Mouse (Mus musculus): Measurements from ENCODE around the gene Fbf1. TPM values are rescaled to one million over a fixed set of nuclear protein-coding genes. Genes with fewer than 3 reads are reported as not detected.

Gene Fbf1
- polyA plus RNA-seq, 1 experiment from 2014 or later: 3.7 TPM

GRCm38 (mm10) chr11:116210696-116211095 lies 42.7 kb upstream of the Fbf1 start:
- WGBS: 24% methylated on average over 5 of the region's 5 CpGs
- Histone ChIP-seq H3K4me1 (replicated peaks; ENCODE audit: control insufficient read depth, insufficient read depth, low read length) (no peaks in the 10 kb centered on the region), H3K9ac (ENCODE audit: low read depth, low read length) (no peak overlapping the region), H3K27ac (ENCODE audit: low read depth, low read length) (peak overlapping the region; percentile 94), H3K9me3 (ENCODE audit: control insufficient read depth) (no peaks in the 10 kb centered on the region), H3K36me3 (ENCODE audit: control insufficient read depth, insufficient read depth) (peaks cover 16% of the 10 kb centered on the region; the same call in 1 of the 2 replicates), H3K4me3 (ENCODE audit: low read depth, low read length) (0 out of 2 replicates have a peak overlapping the region, but pooled peaks have one; percentile 7), H3K27me3 (replicated peaks; ENCODE audit: control insufficient read depth, insufficient read depth, low read length) (no peaks in the 10 kb centered on the region), H3K4me2 (replicated peaks; ENCODE audit: low read depth) (peak overlapping the region; percentile 52)
- ATAC-seq: peak; percentile 98
- no peak for TF ChIP-seq CTCF (IDR thresholded peaks at IDR 0.05; ENCODE audit: low read depth)

GRCm38 (mm10) chr11:116209257-116209656 lies 41.3 kb upstream of the Fbf1 start:
- H3K27ac ChIP-seq (ENCODE audit: low read depth, low read length): peak overlapping the region; percentile 94; the same call in 1 of the 2 replicates
- H3K36me3 ChIP-seq (ENCODE audit: control insufficient read depth, insufficient read depth): peaks cover 19% of the 10 kb centered on the region; the same call in 1 of the 2 replicates
- WGBS: 65% methylated on average over 8 of the region's 8 CpGs
- no peaks in the 10 kb centered on the region for H3K4me1 ChIP-seq (replicated peaks; ENCODE audit: control insufficient read depth, insufficient read depth, low read length)
- H3K4me2 ChIP-seq (replicated peaks; ENCODE audit: low read depth): no peak overlapping the region
- H3K4me3 ChIP-seq (ENCODE audit: low read depth, low read length): no peak overlapping the region
- H3K27me3 ChIP-seq (replicated peaks; ENCODE audit: control insufficient read depth, insufficient read depth, low read length): no peaks in the 10 kb centered on the region
- H3K9me3 ChIP-seq (ENCODE audit: control insufficient read depth): no peaks in the 10 kb centered on the region
- no peak for ATAC-seq
- H3K9ac ChIP-seq (ENCODE audit: low read depth, low read length): no peak overlapping the region
- no peak for TF ChIP-seq CTCF (IDR thresholded peaks at IDR 0.05; ENCODE audit: low read depth)

- no peak for ATAC-seq
- peaks cover 19% of the 10 kb centered on the region; the same call in 1 of the 2 replicates for H3K36me3 ChIP-seq (ENCODE audit: control insufficient read depth, insufficient read depth)
- H3K9me3 ChIP-seq (ENCODE audit: control insufficient read depth): no peaks in the 10 kb centered on the region
- no peaks in the 10 kb centered on the region for H3K27me3 ChIP-seq (replicated peaks; ENCODE audit: control insufficient read depth, insufficient read depth, low read length)
- 91% methylated on average over 3 of the region's 3 CpGs for WGBS
- no peaks in the 10 kb centered on the region for H3K4me1 ChIP-seq (replicated peaks; ENCODE audit: control insufficient read depth, insufficient read depth, low read length)
- H3K9ac ChIP-seq (ENCODE audit: low read depth, low read length): no peak overlapping the region
- peak overlapping the region; percentile 94; the same call in 1 of the 2 replicates for H3K27ac ChIP-seq (ENCODE audit: low read depth, low read length)
- no peak for TF ChIP-seq CTCF (IDR thresholded peaks at IDR 0.05; ENCODE audit: low read depth)
- H3K4me2 ChIP-seq (replicated peaks; ENCODE audit: low read depth): no peak overlapping the region
- no peak overlapping the region for H3K4me3 ChIP-seq (ENCODE audit: low read depth, low read length)
Measured at GRCm38 (mm10) chr11:116208660-116209059, 40.7 kb upstream of the Fbf1 start.

GRCm38 (mm10) chr11:116206678-116207077 lies 38.7 kb upstream of the Fbf1 start:
- Histone ChIP-seq H3K9ac (ENCODE audit: low read depth, low read length) (no peak overlapping the region), H3K4me1 (replicated peaks; ENCODE audit: control insufficient read depth, insufficient read depth, low read length) (0 out of 2 replicates have a peak, but pooled peaks cover 5% of the 10 kb centered on the region), H3K4me2 (replicated peaks; ENCODE audit: low read depth) (no peak overlapping the region), H3K9me3 (ENCODE audit: control insufficient read depth) (no peaks in the 10 kb centered on the region), H3K36me3 (ENCODE audit: control insufficient read depth, insufficient read depth) (peaks cover 19% of the 10 kb centered on the region; the same call in 1 of the 2 replicates), H3K27me3 (replicated peaks; ENCODE audit: control insufficient read depth, insufficient read depth, low read length) (no peaks in the 10 kb centered on the region), H3K27ac (ENCODE audit: low read depth, low read length) (no peak overlapping the region), H3K4me3 (ENCODE audit: low read depth, low read length) (no peak overlapping the region)
- no peak for TF ChIP-seq CTCF (IDR thresholded peaks at IDR 0.05; ENCODE audit: low read depth)
- ATAC-seq: no peak
- 86% methylated on average over 4 of the region's 4 CpGs for WGBS

GRCm38 (mm10) chr11:116203150-116203549 lies 35.2 kb upstream of the Fbf1 start:
- Histone ChIP-seq H3K36me3 (ENCODE audit: control insufficient read depth, insufficient read depth) (peaks cover 19% of the 10 kb centered on the region; the same call in 1 of the 2 replicates), H3K9ac (ENCODE audit: low read depth, low read length) (no peak overlapping the region), H3K9me3 (ENCODE audit: control insufficient read depth) (no peaks in the 10 kb centered on the region), H3K4me1 (replicated peaks; ENCODE audit: control insufficient read depth, insufficient read depth, low read length) (0 out of 2 replicates have a peak, but pooled peaks cover 5% of the 10 kb centered on the region), H3K27ac (ENCODE audit: low read depth, low read length) (no peak overlapping the region), H3K27me3 (replicated peaks; ENCODE audit: control insufficient read depth, insufficient read depth, low read length) (no peaks in the 10 kb centered on the region), H3K4me3 (ENCODE audit: low read depth, low read length) (no peak overlapping the region), H3K4me2 (replicated peaks; ENCODE audit: low read depth) (no peak overlapping the region)
- no peak for TF ChIP-seq CTCF (IDR thresholded peaks at IDR 0.05; ENCODE audit: low read depth)
- 68% methylated on average over 3 of the region's 3 CpGs for WGBS
- no peak for ATAC-seq

- 92% methylated on average over 2 of the region's 2 CpGs for WGBS
- no peaks in the 10 kb centered on the region for H3K9me3 ChIP-seq (ENCODE audit: control insufficient read depth)
- TF ChIP-seq CTCF (IDR thresholded peaks at IDR 0.05; ENCODE audit: low read depth): no peak
- no peaks in the 10 kb centered on the region for H3K27me3 ChIP-seq (replicated peaks; ENCODE audit: control insufficient read depth, insufficient read depth, low read length)
- no peak for ATAC-seq
- H3K36me3 ChIP-seq (ENCODE audit: control insufficient read depth, insufficient read depth): peaks cover 13% of the 10 kb centered on the region; the same call in 1 of the 2 replicates
- H3K9ac ChIP-seq (ENCODE audit: low read depth, low read length): no peak overlapping the region
- no peak overlapping the region for H3K27ac ChIP-seq (ENCODE audit: low read depth, low read length)
- no peak overlapping the region for H3K4me3 ChIP-seq (ENCODE audit: low read depth, low read length)
- H3K4me2 ChIP-seq (replicated peaks; ENCODE audit: low read depth): no peak overlapping the region
- H3K4me1 ChIP-seq (replicated peaks; ENCODE audit: control insufficient read depth, insufficient read depth, low read length): 0 out of 2 replicates have a peak, but pooled peaks cover 10% of the 10 kb centered on the region
Measured at GRCm38 (mm10) chr11:116201151-116201550, 33.2 kb upstream of the Fbf1 start.
